In the genomic region with DNA sequence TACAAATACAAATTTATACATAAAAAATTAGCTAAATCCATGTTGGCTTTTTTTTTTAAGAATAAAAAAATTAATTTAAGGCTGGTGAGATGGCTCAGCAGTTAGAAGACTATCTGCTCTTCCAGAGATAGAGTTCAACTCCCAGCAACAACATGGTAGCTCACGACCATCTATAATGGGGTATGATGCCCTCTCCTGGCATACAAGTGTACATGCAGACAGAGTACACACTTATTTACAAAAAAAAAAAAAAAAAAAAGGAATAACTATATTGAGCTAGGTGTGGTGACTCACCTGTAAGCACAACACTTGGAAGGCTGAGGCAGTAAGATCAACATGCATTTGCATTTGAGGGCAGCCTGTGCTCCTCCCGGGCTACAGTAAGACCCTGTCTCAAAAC, we compare ENCODE assay signal across 21 mouse cellular contexts. TPM values are rescaled to one million over a fixed set of nuclear protein-coding genes. Genes with fewer than 3 reads are reported as not detected.
DNase-seq lines count a peak whose midpoint lies in the region; ATAC-seq and TF ChIP-seq lines count a peak whose summit lies in the region.
"Had no signal": no experiment of that assay in that cellular context is flagged by ENCODE, and none has a peak within 500 bp of the region (broad histone marks: within the 10 kb centered on the region; RNA-seq: fewer than 3 reads in every experiment).

No protein-coding gene starts in this region.

- in situ Hi-C loops in ES-E14 (cut with MboI; ENCODE audit: low sequenced_read_pairs in 2 of 2, unreplicated experiment in 2 of 2), result no loop called here

- no peak overlapping the region for H3K4me3 ChIP-seq in kidney, embryonic 16.5 days (ENCODE audit: low read length)
- H3K4me3 ChIP-seq in lung, postnatal 0 days (ENCODE audit: low read depth, low read length), result no peak overlapping the region
- no peak overlapping the region for H3K4me3 ChIP-seq in lung, adult 2 months (replicated peaks; ENCODE audit: extremely low read depth, low read depth, low read length)
- no peak overlapping the region for H3K4me3 ChIP-seq in ES-E14 (ENCODE audit: insufficient read depth in 1 of 2, low read depth in 1 of 2, low read length in 2 of 2, poor library complexity in 1 of 2, severe bottlenecking in 1 of 2)
- H3K4me3 ChIP-seq: embryonic facial prominence, embryonic 13.5 days; hindbrain, embryonic 15.5 days; limb, embryonic 13.5 days; midbrain, embryonic 10.5 days had no signal

- 89% methylated on average over 2 of the region's 2 CpGs for WGBS in kidney, embryonic 16.5 days
- 87% methylated on average over 2 of the region's 2 CpGs for WGBS in lung, postnatal 0 days
- WGBS in lung, adult 2 months, result 93% methylated on average over 2 of the region's 2 CpGs

- H3K36me3 ChIP-seq in kidney, embryonic 16.5 days (ENCODE audit: insufficient read depth, low read length), result peaks cover 29% of the 10 kb centered on the region
- no peaks in the 10 kb centered on the region; the same call in 1 of the 2 replicates for H3K36me3 ChIP-seq in lung, postnatal 0 days (ENCODE audit: insufficient read depth, low read length)
- H3K36me3 ChIP-seq in ES-E14 (ENCODE audit: control insufficient read depth, insufficient read depth, low read length, poor library complexity, severe bottlenecking), result peaks cover 27% of the 10 kb centered on the region

- H3K4me2 ChIP-seq in kidney, embryonic 16.5 days (replicated peaks; ENCODE audit: low read depth, low read length), result no peak overlapping the region
- H3K4me2 ChIP-seq in lung, postnatal 0 days (replicated peaks; ENCODE audit: low read depth, low read length), result no peak overlapping the region
- H3K4me2 ChIP-seq: embryonic facial prominence, embryonic 13.5 days; hindbrain, embryonic 15.5 days; limb, embryonic 13.5 days had no signal

- peak; percentile 31; the same call in 1 of the 2 replicates for TF ChIP-seq CTCF in lung, postnatal 0 days (IDR thresholded peaks at IDR 0.05)
- no peak for TF ChIP-seq CTCF in lung, adult 2 months (IDR thresholded peaks at IDR 0.05; ENCODE audit: insufficient read depth, low read length)

- H3K9me3 ChIP-seq in kidney, embryonic 16.5 days (ENCODE audit: low read length), result no peaks in the 10 kb centered on the region
- H3K9me3 ChIP-seq in lung, postnatal 0 days (ENCODE audit: low read length), result no peaks in the 10 kb centered on the region
- H3K9me3 ChIP-seq in ES-E14 (ENCODE audit: control insufficient read depth, insufficient read depth, low read depth, low read length), result no peaks in the 10 kb centered on the region
- H3K9me3 ChIP-seq: embryonic facial prominence, embryonic 13.5 days; hindbrain, embryonic 15.5 days; limb, embryonic 13.5 days; midbrain, embryonic 10.5 days had no signal

- H3K27me3 ChIP-seq in kidney, embryonic 16.5 days (ENCODE audit: insufficient read depth, low read length), result no peaks in the 10 kb centered on the region
- no peaks in the 10 kb centered on the region for H3K27me3 ChIP-seq in lung, postnatal 0 days (replicated peaks; ENCODE audit: insufficient read depth, low read length)
- H3K27me3 ChIP-seq: embryonic facial prominence, embryonic 13.5 days; hindbrain, embryonic 15.5 days; limb, embryonic 13.5 days had no signal

- H3K4me1 ChIP-seq in kidney, embryonic 16.5 days (ENCODE audit: insufficient read depth, low read length), result no peaks in the 10 kb centered on the region
- no peaks in the 10 kb centered on the region for H3K4me1 ChIP-seq in lung, postnatal 0 days (ENCODE audit: insufficient read depth, low read depth, low read length)
- H3K4me1 ChIP-seq in lung, adult 2 months (ENCODE audit: control insufficient read depth, insufficient read depth, low read length), result no peaks in the 10 kb centered on the region
- no peaks in the 10 kb centered on the region for H3K4me1 ChIP-seq in ES-E14 (ENCODE audit: control insufficient read depth in 2 of 2, insufficient read depth in 2 of 2, low read length in 2 of 2, poor library complexity in 1 of 2)
- H3K4me1 ChIP-seq: embryonic facial prominence, embryonic 13.5 days; hindbrain, embryonic 15.5 days; limb, embryonic 13.5 days; midbrain, embryonic 10.5 days had no signal

- TF ChIP-seq POLR2A in lung, adult 2 months (IDR thresholded peaks at IDR 0.05; ENCODE audit: borderline replicate concordance, extremely low read depth, low read depth, low read length), result no peak

- H3K9ac ChIP-seq in kidney, embryonic 16.5 days (replicated peaks; ENCODE audit: low read length), result no peak overlapping the region
- no peak overlapping the region for H3K9ac ChIP-seq in lung, postnatal 0 days (replicated peaks; ENCODE audit: low read depth)
- H3K9ac ChIP-seq in ES-E14 (ENCODE audit: insufficient read depth, low read depth, low read length, poor library complexity, severe bottlenecking), result no peak overlapping the region
- H3K9ac ChIP-seq: embryonic facial prominence, embryonic 13.5 days; hindbrain, embryonic 15.5 days; limb, embryonic 13.5 days had no signal

- ATAC-seq in kidney, embryonic 16.5 days (ENCODE audit: low FRiP score, low TSS enrichment), result no peak
- ATAC-seq in lung, postnatal 0 days, result no peak
- ATAC-seq in granulocyte monocyte progenitor cell, adult 5-6 weeks (replicated peaks; ENCODE audit: poor library complexity, severe bottlenecking), result no peak
- ATAC-seq: forebrain, embryonic 16.5 days had no signal

- no peak for TF ChIP-seq EP300 in lung, postnatal 0 days (IDR thresholded peaks at IDR 0.05)

- DNase-seq in kidney, adult 18-20 months, result peak; percentile 1
- no peak for DNase-seq in lung, postnatal 0 days (ENCODE audit: low spot score)
- no peak for DNase-seq in lung, adult 2 months
- DNase-seq in ES-E14 (ENCODE audit: low read depth, low spot score), result no peak
- DNase-seq in urinary bladder, postnatal 14 days (ENCODE audit: low spot score), result no peak
- DNase-seq: adrenal gland, postnatal 10 days; cerebellum, postnatal 10 days; heart, adult 11 months; heart, postnatal 36 days; kidney, adult 2 months; kidney, postnatal 36 days; lung, postnatal 4 days; retina, postnatal 1 day; right cerebral cortex, postnatal 4 days had no signal

- H3K27ac ChIP-seq in kidney, embryonic 16.5 days (ENCODE audit: low read length), result no peak overlapping the region
- no peak overlapping the region for H3K27ac ChIP-seq in lung, postnatal 0 days (ENCODE audit: low read length)
- no peak overlapping the region for H3K27ac ChIP-seq in ES-E14 (ENCODE audit: insufficient read depth, low read depth, low read length, poor library complexity, severe bottlenecking)
- H3K27ac ChIP-seq: embryonic facial prominence, embryonic 13.5 days; hindbrain, embryonic 15.5 days; limb, embryonic 13.5 days; midbrain, embryonic 10.5 days had no signal

TF ChIP-seq in ES-E14, 5 proteins besides CTCF, POLR2A, EP300 and RAD21:
- TF ChIP-seq ZC3H11A (IDR thresholded peaks at IDR 0.05; ENCODE audit: borderline replicate concordance, low read depth, low read length) (no peak), HCFC1 (IDR thresholded peaks at IDR 0.05; ENCODE audit: borderline replicate concordance, insufficient read depth, low read length) (no peak), MAFK (IDR thresholded peaks at IDR 0.05; ENCODE audit: insufficient read depth, low read depth, low read length) (no peak), CHD2 (IDR thresholded peaks at IDR 0.05; ENCODE audit: low read depth, low read length) (no peak), ZNF384 (IDR thresholded peaks at IDR 0.05; ENCODE audit: low read depth, low read length) (peak; percentile 94)

RNA-seq across cellular contexts. Expression of gene Slc25a36, which starts 26.3 kb away (rescaled TPM):
- polyA plus RNA-seq in kidney, embryonic 16.5 days (2015; fragmentation: Nextera tagmentation; extraction: Ambion mirVana), result 64.4 and 76.5 TPM in 2 replicates
- polyA plus RNA-seq in lung, postnatal 0 days (2015; fragmentation: Nextera tagmentation; extraction: Ambion mirVana), result 54.1 and 63.7 TPM in 2 replicates
- 17.0 and 31.9 TPM in 2 replicates for polyA plus RNA-seq in lung, adult 2 months (2012; rRNA removed)
- total RNA-seq in ES-E14 (2012; rRNA removed), result 142 and 170 TPM in 2 replicates
- total RNA-seq in granulocyte monocyte progenitor cell, adult 5-6 weeks (2014; fragmentation: Nextera tagmentation), result 49.8 and 53.9 TPM in 2 replicates
- total RNA-seq in granulocyte monocyte progenitor cell, adult 5-6 weeks (2017), result 57.5 and 69.2 TPM in 2 replicates
